Mouse (Mus musculus) forebrain, embryonic 11.5 days (tissue): ENCODE measurements at regions not wholly inside any gene's neighbourhood (a gene's known extent, or its start where the extent isn't known, plus 50 kb on each side); places are given as distances from the start of the nearest gene placed in this dataset.

Experiments used
- ATAC-seq: fragments of 200-750 bp; cut with Nextera tagmentation; replicated peaks from 2 replicates; pipeline ENCODE4 v1.8.0; 2017; ENCODE audit warnings: moderate TSS enrichment; ENCODE audit not compliant: low FRiP score
- DNase-seq: peaks from one replicate; pipeline ENCODE4 v3.0.0-alpha.2; 2017; ENCODE audit warnings: low spot score
- H3K27ac ChIP-seq: fragments of 300-500 bp; sonication (generic); 2 replicates; pipeline ENCODE4 v1.5.1; 2014; ENCODE audit warnings: low read depth, low read length
- H3K27me3 ChIP-seq: fragments of 300-500 bp; sonication (generic); 2 replicates; pipeline ENCODE4 v1.6.1; 2014; ENCODE audit warnings: mild to moderate bottlenecking, low read length, mixed read lengths; ENCODE audit not compliant: control insufficient read depth, insufficient read depth
- H3K36me3 ChIP-seq: fragments of 300-500 bp; sonication (generic); 2 replicates; pipeline ENCODE4 v1.6.1; 2014; ENCODE audit warnings: mild to moderate bottlenecking, low read length, moderate library complexity, mixed read lengths; ENCODE audit not compliant: control insufficient read depth, insufficient read depth
- H3K4me1 ChIP-seq: fragments of 300-500 bp; sonication (generic); replicated peaks from 2 replicates; pipeline ENCODE4 v1.6.1; 2014; ENCODE audit warnings: low read length, mixed read lengths; ENCODE audit not compliant: control insufficient read depth, insufficient read depth
- H3K4me2 ChIP-seq: fragments of 300-500 bp; sonication (generic); 2 replicates; pipeline ENCODE4 v1.6.1; 2014; ENCODE audit warnings: low read depth, mild to moderate bottlenecking, low read length, moderate library complexity, mixed read lengths; ENCODE audit not compliant: severe bottlenecking
- H3K4me3 ChIP-seq: fragments of 300-500 bp; sonication (generic); 2 replicates; pipeline ENCODE4 v1.5.1; 2014; ENCODE audit warnings: low read depth, low read length
- H3K9ac ChIP-seq: fragments of 300-500 bp; sonication (generic); 2 replicates; pipeline ENCODE4 v1.6.1; 2014; ENCODE audit warnings: low read length
- H3K9me3 ChIP-seq: fragments of 300-500 bp; sonication (generic); 2 replicates; pipeline ENCODE4 v1.6.1; 2016; ENCODE audit warnings: low read length, mixed read lengths; ENCODE audit not compliant: control insufficient read depth
- WGBS: fragments of 180-500 bp; shearing (Covaris S2); extraction: QIAGEN DNeasy Blood & Tissue Kit; methylation state at CpG from one replicate; pipeline ENCODE4 v1.1.7; 2014; 5-methylcytosine and 5-hydroxymethylcytosine counted together

- no peaks in the 10 kb centered on the region for H3K36me3 ChIP-seq
- ATAC-seq (no peak), DNase-seq (no peak)
- no peak overlapping the region for H3K27ac ChIP-seq
- H3K4me1 ChIP-seq: peaks cover 7% of the 10 kb centered on the region
- H3K9me3 ChIP-seq: no peaks in the 10 kb centered on the region
- whole genome bisulfite sequencing: 19% methylated on average over 12 of the region's 12 CpGs
- no peak overlapping the region for H3K4me3 ChIP-seq
- no peaks in the 10 kb centered on the region for H3K27me3 ChIP-seq
- no peak overlapping the region; the same call in 1 of the 2 replicates for H3K9ac ChIP-seq
- no peak overlapping the region for H3K4me2 ChIP-seq
Measured at GRCm38 (mm10) chr1:77101726-77102272, 413.1 kb downstream of the Epha4 start.

DNA sequence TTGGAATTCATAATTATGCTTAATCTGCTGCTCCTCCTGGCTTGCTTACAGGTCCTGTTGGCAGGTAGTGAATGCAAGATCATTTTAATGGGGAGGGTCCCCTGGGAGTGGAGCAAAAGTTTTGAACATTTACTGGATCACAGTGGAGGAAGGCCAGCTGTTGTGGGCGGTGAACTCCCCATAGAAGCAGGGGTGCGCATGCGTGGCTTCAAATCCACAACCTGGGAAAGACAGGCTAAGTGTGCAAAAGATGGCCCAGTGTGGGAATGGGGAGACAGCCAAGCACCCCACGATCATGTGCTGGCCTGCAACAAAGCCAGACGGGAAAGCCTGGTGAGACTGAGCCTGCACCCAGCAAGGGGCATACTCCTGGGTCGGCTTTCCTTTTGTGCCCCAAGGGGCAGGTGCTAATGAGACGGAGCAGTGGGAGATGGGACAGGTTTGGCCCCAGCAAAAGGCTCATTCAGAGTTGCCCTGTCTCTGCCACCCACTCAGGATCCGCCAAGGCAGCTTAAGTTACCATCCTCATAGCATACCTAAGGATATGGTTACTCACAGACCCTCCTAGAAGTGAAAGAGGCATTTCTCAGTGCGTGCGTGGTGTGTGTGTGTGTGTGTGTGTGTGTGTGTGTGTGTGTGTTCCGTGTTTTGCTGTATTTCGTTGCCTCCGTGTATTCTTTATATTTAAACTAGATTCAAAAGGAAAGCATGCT, 412.3 kb downstream of the Epha4 start:
- Histone ChIP-seq H3K27me3 (no peaks in the 10 kb centered on the region), H3K36me3 (no peaks in the 10 kb centered on the region), H3K9ac (no peak overlapping the region), H3K4me3 (no peak overlapping the region), H3K27ac (no peak overlapping the region), H3K4me2 (no peak overlapping the region), H3K9me3 (no peaks in the 10 kb centered on the region), H3K4me1 (peaks cover 7% of the 10 kb centered on the region)
- WGBS: 32% methylated on average over 13 of the region's 13 CpGs
- ATAC-seq (no peak), DNase-seq (peak; percentile 53)

DNA sequence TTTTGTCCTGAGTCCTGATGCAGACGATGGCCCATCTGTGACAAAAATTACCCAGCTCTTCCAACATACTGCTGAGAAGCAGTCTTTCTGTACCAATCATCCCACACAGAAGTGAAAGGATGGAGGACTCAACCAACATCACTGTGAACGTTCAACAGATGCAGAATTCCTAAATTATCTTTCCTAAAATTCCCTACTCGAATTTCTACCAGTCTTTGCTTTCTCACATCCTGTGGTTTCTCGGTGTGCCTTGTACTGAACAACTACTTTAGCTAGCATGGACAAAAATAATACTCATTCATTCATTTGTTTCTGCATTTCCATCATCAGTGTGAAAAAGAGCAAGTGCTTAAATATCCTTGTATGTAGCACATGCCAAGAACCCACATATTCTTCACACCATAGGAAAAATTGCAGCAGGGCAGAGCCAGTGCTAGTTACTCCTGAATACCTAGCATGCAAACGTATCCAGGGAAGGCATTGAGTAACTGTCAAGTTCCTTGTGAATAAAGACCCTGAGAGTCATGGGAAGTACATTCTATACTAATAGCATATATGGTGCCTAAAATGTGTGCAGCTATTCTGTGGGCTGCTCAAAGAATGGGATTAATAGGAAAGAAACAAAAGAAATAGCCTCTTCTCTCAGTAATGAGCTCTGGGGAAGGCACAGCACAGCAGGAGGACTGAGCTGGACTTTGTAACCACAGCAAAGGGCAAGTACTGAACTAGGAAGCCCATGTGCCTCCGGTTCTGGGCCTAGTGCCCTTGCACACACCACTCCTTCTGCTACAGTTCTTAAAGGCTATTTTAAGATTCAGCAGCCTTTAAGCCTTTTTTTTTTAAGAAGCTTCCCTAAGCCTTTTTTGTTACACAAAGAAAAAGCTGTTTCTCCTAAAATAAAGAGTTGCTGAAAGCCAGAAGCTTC, 404.8 kb downstream of the Epha4 start:
- 61% methylated on average over 6 of the region's 6 CpGs for WGBS

DNA sequence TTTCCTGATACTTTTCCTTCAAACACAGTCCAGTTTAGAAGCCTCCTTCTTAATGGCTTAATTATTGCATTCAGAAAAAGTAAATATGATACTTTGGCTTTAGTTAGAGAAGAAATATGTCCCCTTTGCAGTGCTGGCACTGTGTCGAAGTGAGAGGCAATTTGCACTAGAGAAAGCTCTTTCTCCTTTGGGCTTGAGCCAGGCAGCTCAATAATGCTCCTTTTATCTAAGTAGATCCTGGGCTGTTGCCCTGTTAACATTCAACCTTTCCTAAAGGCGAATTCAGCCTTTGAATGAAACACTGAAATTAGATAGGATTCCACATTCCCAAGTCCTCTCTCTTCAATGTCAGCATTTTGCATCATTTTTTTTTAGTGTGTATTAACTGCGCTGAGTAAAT, 386.5 kb downstream of the Epha4 start:
- no peak overlapping the region for H3K27ac ChIP-seq
- H3K9ac ChIP-seq: no peak overlapping the region
- ATAC-seq (no peak), DNase-seq (no peak)
- 51% methylated on average over 3 of the region's 3 CpGs for whole genome bisulfite sequencing
- H3K4me1 ChIP-seq: no peaks in the 10 kb centered on the region
- no peak overlapping the region for H3K4me2 ChIP-seq
- no peaks in the 10 kb centered on the region for H3K27me3 ChIP-seq
- H3K36me3 ChIP-seq: no peaks in the 10 kb centered on the region
- H3K4me3 ChIP-seq: no peak overlapping the region
- no peaks in the 10 kb centered on the region for H3K9me3 ChIP-seq

More for the DNA sequence above, 404.8 kb downstream of the Epha4 start:
- no peaks in the 10 kb centered on the region for H3K36me3 ChIP-seq
- ATAC-seq (peak; percentile 42), DNase-seq (no peak)
- H3K27ac ChIP-seq: no peak overlapping the region
- no peak overlapping the region for H3K4me3 ChIP-seq
- no peak overlapping the region for H3K4me2 ChIP-seq
- no peaks in the 10 kb centered on the region for H3K9me3 ChIP-seq
- H3K27me3 ChIP-seq: no peaks in the 10 kb centered on the region
- H3K4me1 ChIP-seq: no peaks in the 10 kb centered on the region
- H3K9ac ChIP-seq: no peak overlapping the region

DNA sequence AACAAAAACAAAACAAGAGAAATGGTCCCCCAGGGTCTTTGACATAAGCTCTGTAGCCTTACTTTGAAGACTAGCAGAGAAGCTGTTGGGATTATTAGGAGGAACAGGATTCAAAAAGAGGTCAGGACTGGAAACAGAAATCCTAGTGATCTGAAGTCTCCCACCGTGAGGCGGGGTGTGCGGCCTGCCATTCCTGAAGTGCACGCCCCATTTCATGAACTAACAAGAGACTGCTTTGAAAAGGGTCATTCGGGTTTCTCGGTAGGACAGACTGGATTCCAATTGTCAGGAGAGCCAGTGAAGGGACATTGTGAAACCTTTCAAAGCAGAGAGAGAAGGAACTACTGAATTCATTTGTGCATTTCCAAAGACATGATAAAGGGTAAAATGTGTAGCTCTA, 377.2 kb downstream of the Epha4 start:
- Histone ChIP-seq H3K4me3 (no peak overlapping the region), H3K36me3 (no peaks in the 10 kb centered on the region), H3K9ac (no peak overlapping the region), H3K9me3 (no peaks in the 10 kb centered on the region), H3K4me2 (no peak overlapping the region), H3K27me3 (no peaks in the 10 kb centered on the region), H3K27ac (no peak overlapping the region), H3K4me1 (no peaks in the 10 kb centered on the region)
- peak; percentile 53 for DNase-seq
- ATAC-seq: no peak
- WGBS: 5% methylated on average over 6 of the region's 6 CpGs

GRCm38 (mm10) chr1:77140906-77141305, 374.0 kb downstream of the Epha4 start:
- Histone ChIP-seq H3K4me1 (no peaks in the 10 kb centered on the region), H3K4me3 (no peak overlapping the region), H3K9ac (no peak overlapping the region), H3K36me3 (no peaks in the 10 kb centered on the region), H3K27me3 (no peaks in the 10 kb centered on the region), H3K4me2 (no peak overlapping the region), H3K27ac (no peak overlapping the region), H3K9me3 (no peaks in the 10 kb centered on the region)
- WGBS: 43% methylated on average over 7 of the region's 7 CpGs
- ATAC-seq: no peak
- DNase-seq: no peak

- Histone ChIP-seq H3K27ac (no peak overlapping the region), H3K4me2 (no peak overlapping the region), H3K4me1 (no peaks in the 10 kb centered on the region), H3K9ac (no peak overlapping the region), H3K36me3 (no peaks in the 10 kb centered on the region), H3K4me3 (no peak overlapping the region), H3K27me3 (no peaks in the 10 kb centered on the region), H3K9me3 (no peaks in the 10 kb centered on the region)
- no peak for ATAC-seq
- 95% methylated on average over 4 of the region's 4 CpGs for WGBS
- no peak for DNase-seq
Measured at GRCm38 (mm10) chr1:77148052-77148451, 366.8 kb downstream of the Epha4 start.

GRCm38 (mm10) chr1:77168316-77168715, 346.6 kb downstream of the Epha4 start:
- no peak for DNase-seq
- ATAC-seq: no peak
- Histone ChIP-seq H3K4me2 (no peak overlapping the region), H3K9me3 (no peaks in the 10 kb centered on the region), H3K4me1 (no peaks in the 10 kb centered on the region), H3K4me3 (no peak overlapping the region), H3K27ac (no peak overlapping the region), H3K36me3 (no peaks in the 10 kb centered on the region), H3K9ac (no peak overlapping the region), H3K27me3 (no peaks in the 10 kb centered on the region)
- 55% methylated on average over 4 of the region's 4 CpGs for WGBS
